In the genomic region with DNA sequence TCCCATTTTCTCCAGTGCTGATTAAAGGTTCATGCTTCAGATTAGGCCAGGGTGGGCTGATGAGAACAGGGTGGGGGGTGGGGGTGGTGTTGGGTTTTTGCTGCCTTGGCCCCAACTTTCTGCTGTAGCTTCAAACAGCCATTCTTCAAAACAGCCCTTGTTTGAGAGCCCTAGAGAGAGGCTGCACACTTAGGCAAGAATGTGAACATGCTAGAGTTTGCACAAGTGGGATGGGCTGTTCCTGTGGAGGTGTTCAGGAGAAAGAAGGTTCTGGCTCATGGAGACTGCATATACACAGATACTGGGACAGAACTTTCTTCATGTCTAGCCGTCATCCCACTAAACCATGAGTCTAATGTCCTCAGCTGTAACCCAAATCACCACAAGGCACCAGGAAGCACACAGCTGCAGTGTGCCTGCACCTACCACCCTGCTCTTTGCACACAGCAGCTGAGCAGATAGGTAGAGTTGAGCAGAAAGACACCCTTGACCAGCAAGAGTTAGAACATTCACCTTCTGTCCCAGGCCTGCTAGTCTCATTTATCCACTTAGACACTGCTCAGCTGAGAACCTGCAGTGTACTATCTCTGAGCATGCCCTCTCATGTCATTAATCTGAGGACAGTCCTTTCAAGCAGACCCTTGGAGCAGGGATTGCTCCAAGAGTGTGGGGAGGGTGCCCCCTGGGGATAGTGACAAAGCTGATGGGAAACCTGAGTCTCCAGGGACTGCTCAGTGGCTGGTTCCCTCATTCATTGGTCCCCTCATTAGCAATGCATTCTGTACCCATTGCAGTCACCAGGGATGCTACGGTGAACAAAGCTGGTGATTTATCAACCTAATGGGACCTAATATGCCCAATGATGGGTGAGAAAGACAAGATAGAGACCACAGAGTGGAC, we compare ENCODE assay signal across 1 mouse cellular context.
TF ChIP-seq lines count a peak whose summit lies in the region.

No protein-coding gene starts in this region.

TF ChIP-seq in CH12.LX, 34 proteins besides CTCF, POLR2A, EP300 and RAD21:
- TF ChIP-seq MAFK (IDR thresholded peaks at IDR 0.05; ENCODE audit: insufficient replicate concordance, low read length) = no peak
- TF ChIP-seq KAT2A (IDR thresholded peaks at IDR 0.05; ENCODE audit: insufficient replicate concordance, low read length) = peak; percentile 75; the same call in 1 of the 2 replicates
- peak; percentile 76 for TF ChIP-seq MXI1 (IDR thresholded peaks at IDR 0.05; ENCODE audit: low read depth, low read length)
- no peak for TF ChIP-seq ZNF384 (IDR thresholded peaks at IDR 0.05; ENCODE audit: low read depth, low read length)
- no peak for TF ChIP-seq USF2 (conservative IDR thresholded peaks at IDR 0.05; ENCODE audit: low read depth, low read length)
- TF ChIP-seq POLR2AphosphoS2 (IDR thresholded peaks at IDR 0.05; ENCODE audit: low read depth, low read length) = peak; percentile 59; the same call in 1 of the 2 replicates
- TF ChIP-seq MYC (IDR thresholded peaks at IDR 0.05; ENCODE audit: low read depth, low read length) = no peak
- peak; percentile 69; the same call in 1 of the 2 replicates for TF ChIP-seq IRF4 (IDR thresholded peaks at IDR 0.05; ENCODE audit: low read depth, low read length)
- TF ChIP-seq E2F4 (IDR thresholded peaks at IDR 0.05; ENCODE audit: insufficient replicate concordance, low read depth, low read length) = no peak
- TF ChIP-seq SMC3 (IDR thresholded peaks at IDR 0.05; ENCODE audit: low read depth, low read length) = peak; percentile 36; the same call in 1 of the 2 replicates
- no peak for TF ChIP-seq JUN (IDR thresholded peaks at IDR 0.05; ENCODE audit: insufficient read depth, low read depth, low read length)
- TF ChIP-seq JUND (conservative IDR thresholded peaks at IDR 0.05; ENCODE audit: low read depth, low read length) = no peak
- no peak; the same call in 1 of the 2 replicates for TF ChIP-seq SIN3A (IDR thresholded peaks at IDR 0.05; ENCODE audit: low read length)
- TF ChIP-seq MEF2A (IDR thresholded peaks at IDR 0.05; ENCODE audit: borderline replicate concordance, low read depth, low read length) = peak; percentile 52; the same call in 1 of the 2 replicates
- peak; percentile 15; the same call in 1 of the 2 replicates for TF ChIP-seq ELF1 (IDR thresholded peaks at IDR 0.05; ENCODE audit: low read depth, low read length)
- peak; percentile 29; the same call in 1 of the 2 replicates for TF ChIP-seq ZMIZ1 (IDR thresholded peaks at IDR 0.05; ENCODE audit: low read depth, low read length)
- no peak for TF ChIP-seq GABPA (IDR thresholded peaks at IDR 0.05; ENCODE audit: insufficient replicate concordance, low read depth, low read length)
- no peak for TF ChIP-seq UBTF (IDR thresholded peaks at IDR 0.05; ENCODE audit: low read depth, low read length)
- no peak; the same call in 1 of the 2 replicates for TF ChIP-seq RCOR1 (conservative IDR thresholded peaks at IDR 0.05; ENCODE audit: low read depth, low read length)
- TF ChIP-seq PAX5 (IDR thresholded peaks at IDR 0.05; ENCODE audit: low read length) = no peak
- TF ChIP-seq TBP (conservative IDR thresholded peaks at IDR 0.05; ENCODE audit: low read depth, low read length) = 0 out of 2 replicates have a peak, but pooled peaks have one; percentile 30
- peak; percentile 8; the same call in 1 of the 2 replicates for TF ChIP-seq NRF1 (IDR thresholded peaks at IDR 0.05; ENCODE audit: low read depth, low read length)
- TF ChIP-seq CHD2 (IDR thresholded peaks at IDR 0.05; ENCODE audit: low read length) = peak; percentile 39; the same call in 1 of the 2 replicates
- TF ChIP-seq ETS1 (conservative IDR thresholded peaks at IDR 0.05; ENCODE audit: low read depth, low read length) = peak; percentile 81; the same call in 1 of the 2 replicates
- no peak for TF ChIP-seq MAX (IDR thresholded peaks at IDR 0.05; ENCODE audit: low read length)
- TF ChIP-seq BHLHE40 (IDR thresholded peaks at IDR 0.05; ENCODE audit: low read depth, low read length) = peak; percentile 68
- TF ChIP-seq MAZ (IDR thresholded peaks at IDR 0.05; ENCODE audit: low read depth, low read length) = peak; percentile 67
- TF ChIP-seq TCF12 (IDR thresholded peaks at IDR 0.05; ENCODE audit: low read depth, low read length) = peak; percentile 83
TF ChIP-seq in CH12.LX: peak in this region for 15.
